Mouse (Mus musculus): Measurements from ENCODE around the gene Spin4. TPM values are rescaled to one million over a fixed set of nuclear protein-coding genes. Genes with fewer than 3 reads are reported as not detected.

Gene Spin4
- polyA plus RNA-seq, 1 experiment from 2014 or later = 4.3 TPM

Other genes starting within 250 kb of the Spin4 start
- gene Arhgef9, start 170.2 kb upstream of the Spin4 start, polyA plus RNA-seq (2015; fragmentation: Nextera tagmentation; extraction: Ambion mirVana) = 43.8 and 45.5 TPM in 2 replicates

Measured in forebrain, embryonic 16.5 days (tissue).